Comparison of ENCODE assay signal across 29 mouse cellular contexts in the genomic region with DNA sequence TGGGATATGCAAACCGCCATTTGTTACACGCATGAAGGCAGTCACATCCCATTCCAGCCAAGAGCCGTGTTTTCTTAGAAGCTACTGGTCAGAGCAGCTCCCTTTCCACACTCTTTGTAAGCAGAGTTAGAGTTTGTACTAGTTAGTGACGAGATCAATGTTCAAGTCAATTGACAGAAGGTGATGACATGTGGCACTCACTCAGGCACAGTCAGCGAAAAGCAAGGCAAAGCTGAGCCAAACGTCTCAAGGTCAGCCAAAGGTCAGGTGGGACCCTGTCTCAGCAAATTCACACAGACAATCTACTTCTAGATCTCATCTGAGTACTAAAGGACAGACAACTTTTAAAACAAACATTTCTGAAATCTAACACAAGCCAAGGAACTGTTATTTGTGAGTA. TPM values are rescaled to one million over a fixed set of nuclear protein-coding genes. Genes with fewer than 3 reads are reported as not detected.
DNase-seq lines count a peak whose midpoint lies in the region; ATAC-seq and TF ChIP-seq lines count a peak whose summit lies in the region.
"Had no signal": no experiment of that assay in that cellular context is flagged by ENCODE, and none has a peak within 500 bp of the region (broad histone marks: within the 10 kb centered on the region; RNA-seq: fewer than 3 reads in every experiment).

No protein-coding gene starts in this region.

- TF ChIP-seq CTCF in lung, postnatal 0 days (IDR thresholded peaks at IDR 0.05) = no peak

- no peak overlapping the region for H3K4me2 ChIP-seq in kidney, embryonic 16.5 days (replicated peaks; ENCODE audit: low read depth, low read length)
- no peak overlapping the region for H3K4me2 ChIP-seq in lung, postnatal 0 days (replicated peaks; ENCODE audit: low read depth, low read length)
- H3K4me2 ChIP-seq: embryonic facial prominence, embryonic 13.5 days; forebrain, embryonic 12.5 days; heart, embryonic 12.5 days; liver, embryonic 13.5 days had no signal

- no peak overlapping the region for H3K4me3 ChIP-seq in heart, embryonic 10.5 days
- no peak overlapping the region for H3K4me3 ChIP-seq in kidney, embryonic 16.5 days (ENCODE audit: low read length)
- H3K4me3 ChIP-seq in lung, postnatal 0 days (ENCODE audit: low read depth, low read length) = no peak overlapping the region
- H3K4me3 ChIP-seq: embryonic facial prominence, embryonic 13.5 days; erythroblast, embryonic 14.5 days; forebrain, embryonic 12.5 days; heart, embryonic 12.5 days; limb, embryonic 10.5 days; liver, embryonic 13.5 days had no signal

- no peaks in the 10 kb centered on the region for H3K9me3 ChIP-seq in heart, embryonic 10.5 days
- no peaks in the 10 kb centered on the region for H3K9me3 ChIP-seq in kidney, embryonic 16.5 days (ENCODE audit: low read length)
- no peaks in the 10 kb centered on the region for H3K9me3 ChIP-seq in lung, postnatal 0 days (ENCODE audit: low read length)
- H3K9me3 ChIP-seq: embryonic facial prominence, embryonic 13.5 days; forebrain, embryonic 12.5 days; G1E; heart, embryonic 12.5 days; limb, embryonic 10.5 days; liver, embryonic 13.5 days had no signal

- no peak overlapping the region for H3K9ac ChIP-seq in kidney, embryonic 16.5 days (replicated peaks; ENCODE audit: low read length)
- no peak overlapping the region for H3K9ac ChIP-seq in lung, postnatal 0 days (replicated peaks; ENCODE audit: low read depth)
- H3K9ac ChIP-seq: embryonic facial prominence, embryonic 13.5 days; forebrain, embryonic 12.5 days; heart, embryonic 12.5 days; liver, embryonic 13.5 days had no signal

- peaks cover 6% of the 10 kb centered on the region; the same call in 1 of the 2 replicates for H3K4me1 ChIP-seq in heart, embryonic 10.5 days
- no peaks in the 10 kb centered on the region; the same call in 1 of the 2 replicates for H3K4me1 ChIP-seq in kidney, embryonic 16.5 days (ENCODE audit: insufficient read depth, low read length)
- peaks cover 6% of the 10 kb centered on the region for H3K4me1 ChIP-seq in lung, postnatal 0 days (ENCODE audit: insufficient read depth, low read depth, low read length)
- H3K4me1 ChIP-seq: embryonic facial prominence, embryonic 13.5 days; forebrain, embryonic 12.5 days; limb, embryonic 10.5 days had no signal

- TF ChIP-seq EP300 in lung, postnatal 0 days (IDR thresholded peaks at IDR 0.05) = no peak

- H3K27me3 ChIP-seq in heart, embryonic 10.5 days (ENCODE audit: insufficient read depth, poor library complexity, severe bottlenecking) = no peaks in the 10 kb centered on the region
- H3K27me3 ChIP-seq in kidney, embryonic 16.5 days (ENCODE audit: insufficient read depth, low read length) = no peaks in the 10 kb centered on the region
- H3K27me3 ChIP-seq in lung, postnatal 0 days (replicated peaks; ENCODE audit: insufficient read depth, low read length) = no peaks in the 10 kb centered on the region
- H3K27me3 ChIP-seq: embryonic facial prominence, embryonic 13.5 days; forebrain, embryonic 12.5 days; heart, embryonic 12.5 days; liver, embryonic 13.5 days; Patski had no signal

- 52% methylated on average over 6 of the region's 6 CpGs for WGBS in heart, embryonic 10.5 days
- WGBS in kidney, embryonic 16.5 days = 73% methylated on average over 6 of the region's 6 CpGs
- WGBS in lung, postnatal 0 days = 46% methylated on average over 6 of the region's 6 CpGs

- H3K27ac ChIP-seq in heart, embryonic 10.5 days = 0 out of 2 replicates have a peak overlapping the region, but pooled peaks have one; percentile 29
- no peak overlapping the region for H3K27ac ChIP-seq in kidney, embryonic 16.5 days (ENCODE audit: low read length)
- H3K27ac ChIP-seq in lung, postnatal 0 days (ENCODE audit: low read length) = no peak overlapping the region
- H3K27ac ChIP-seq: embryonic facial prominence, embryonic 13.5 days; forebrain, embryonic 12.5 days; hindbrain, postnatal 0 days; limb, embryonic 10.5 days; liver, embryonic 13.5 days had no signal

- no peak for ATAC-seq in kidney, embryonic 16.5 days (ENCODE audit: low FRiP score, low TSS enrichment)
- no peak for ATAC-seq in lung, postnatal 0 days
- ATAC-seq: activated CD4-positive, CD25-positive, alpha-beta regulatory T cell, adult 4 months; CD4-positive, CD25-positive, alpha-beta regulatory T cell, adult 4 months; hindbrain, postnatal 0 days; intestine, embryonic 16.5 days; Patski had no signal

- DNase-seq in heart, embryonic 10.5 days (ENCODE audit: low spot score) = no peak
- DNase-seq in heart, postnatal 36 days = no peak
- peak; percentile 39 for DNase-seq in kidney, adult 9 months
- peak; percentile 27 for DNase-seq in lung, postnatal 0 days (ENCODE audit: low spot score)
- DNase-seq in lung, postnatal 36 days = no peak
- DNase-seq in urinary bladder, postnatal 25 days (ENCODE audit: low spot score) = no peak
- DNase-seq: adrenal gland, adult 8-10 months; cerebellum, adult 8-10 months; cerebellum, postnatal 36 days; embryo, embryonic 11 days; gastrocnemius, postnatal 36 days; heart, postnatal 10 days; liver, embryonic 13.5 days; midbrain, embryonic 14.5 days; thymus, adult 18-20 months; thymus, postnatal 4 days had no signal

- intact Hi-C loops in heart, postnatal 36 days (cut with DNase I) = no loop called here

- H3K36me3 ChIP-seq in heart, embryonic 10.5 days = peaks cover 31% of the 10 kb centered on the region
- peaks cover 38% of the 10 kb centered on the region for H3K36me3 ChIP-seq in kidney, embryonic 16.5 days (ENCODE audit: insufficient read depth, low read length)
- peaks cover 15% of the 10 kb centered on the region; the same call in 1 of the 2 replicates for H3K36me3 ChIP-seq in lung, postnatal 0 days (ENCODE audit: insufficient read depth, low read length)

RNA-seq across cellular contexts. Expression of a gene that starts 36.4 kb away (rescaled TPM):
- polyA plus RNA-seq in heart, embryonic 10.5 days (2016; fragmentation: Nextera tagmentation; extraction: Ambion mirVana) = 59.0 and 59.1 TPM in 2 replicates
- total RNA-seq in heart, postnatal 36 days (2021) = 10 to 100 TPM; 36.2 to 38.7 TPM
- polyA plus RNA-seq in kidney, embryonic 16.5 days (2015; fragmentation: Nextera tagmentation; extraction: Ambion mirVana) = 82.8 and 90.8 TPM in 2 replicates
- polyA plus RNA-seq in lung, postnatal 0 days (2015; fragmentation: Nextera tagmentation; extraction: Ambion mirVana) = 65.9 and 68.0 TPM in 2 replicates

RNA-seq across cellular contexts. Expression of a gene that starts 57.0 kb away (rescaled TPM):
- polyA plus RNA-seq in heart, embryonic 10.5 days (2016; fragmentation: Nextera tagmentation; extraction: Ambion mirVana) = 636 and 812 TPM in 2 replicates
- total RNA-seq in heart, postnatal 36 days (2021) = 10 to 100 TPM; 30.9 to 39.3 TPM
- 27.2 and 28.1 TPM in 2 replicates for polyA plus RNA-seq in kidney, embryonic 16.5 days (2015; fragmentation: Nextera tagmentation; extraction: Ambion mirVana)
- 4.0 and 4.3 TPM in 2 replicates for polyA plus RNA-seq in lung, postnatal 0 days (2015; fragmentation: Nextera tagmentation; extraction: Ambion mirVana)
- polyA plus RNA-seq: activated CD4-positive, CD25-positive, alpha-beta regulatory T cell, adult 4 months; CD4-positive, CD25-positive, alpha-beta regulatory T cell, adult 4 months; erythroblast, embryonic 14.5 days; G1E; Patski; small intestine, adult 2 months had no signal

Comparison
In these comparisons a context has a peak if more than half of its experiments do, and no peak if none do; other contexts are left out.
1. DNase-seq: peak in kidney, adult 9 months (single experiment) and lung, postnatal 0 days (single experiment); none in heart, embryonic 10.5 days (single experiment), heart, postnatal 36 days (0 of 2), lung, postnatal 36 days (single experiment) and urinary bladder, postnatal 25 days (single experiment).
2. RNA of a gene that starts 57.0 kb away (polyA plus RNA-seq): 636 to 812 TPM in heart, embryonic 10.5 days; 27.2 to 28.1 TPM in kidney, embryonic 16.5 days and 4.0 to 4.3 TPM in lung, postnatal 0 days; every median in the first group is over 10 times any median in the second.